Mouse (Mus musculus): ENCODE measurements around the gene Dnah2. TPM values are rescaled to one million over a fixed set of nuclear protein-coding genes. Genes with fewer than 3 reads are reported as not detected.
"Not testable (repeated sequence)": the region's sequence is repeated elsewhere in the genome, so short reads cannot be mapped to it uniquely, and the experiment has no call there.

The Dnah2 gene
- total RNA-seq, 2 experiments from 2014 or later: 3.5 to 8.0 TPM

- no peak for DNase-seq (ENCODE audit: extremely low spot score in 1 of 2, low spot score in 1 of 2)
Observed at GRCm38 (mm10) chr11:69565131-69565530, 16.2 kb upstream of the Dnah2 start.

- no peak for DNase-seq (ENCODE audit: extremely low spot score in 1 of 2, low spot score in 1 of 2)
Observed at GRCm38 (mm10) chr11:69564391-69564790, 15.5 kb upstream of the Dnah2 start.

GRCm38 (mm10) chr11:69563373-69563772 is 14.5 kb upstream of the Dnah2 start:
- DNase-seq (ENCODE audit: extremely low spot score in 1 of 2, low spot score in 1 of 2): no peak

- no peak for DNase-seq (ENCODE audit: extremely low spot score in 1 of 2, low spot score in 1 of 2)
Observed at GRCm38 (mm10) chr11:69560896-69561854, 12.3 kb upstream of the Dnah2 start.

GRCm38 (mm10) chr11:69559851-69560765 is 11.2 kb upstream of the Dnah2 start, which contains the start of gene Efnb3:
Gene Efnb3 (minus strand): TSS chr11:69560205.
- DNase-seq (ENCODE audit: extremely low spot score in 1 of 2, low spot score in 1 of 2): peak in 1 of 2 experiments; percentile 39

GRCm38 (mm10) chr11:69559183-69559582 is 10.3 kb upstream of the Dnah2 start:
- DNase-seq (ENCODE audit: extremely low spot score in 1 of 2, low spot score in 1 of 2): no peak

- DNase-seq (ENCODE audit: extremely low spot score in 1 of 2, low spot score in 1 of 2): no peak
Observed at GRCm38 (mm10) chr11:69558756-69559155, 9.8 kb upstream of the Dnah2 start.

- peak in 1 of 2 experiments; percentile 51 for DNase-seq (ENCODE audit: extremely low spot score in 1 of 2, low spot score in 1 of 2)
Observed at GRCm38 (mm10) chr11:69557381-69557958, 8.6 kb upstream of the Dnah2 start.

GRCm38 (mm10) chr11:69554539-69555140 is 5.7 kb upstream of the Dnah2 start:
- no peak for DNase-seq (ENCODE audit: extremely low spot score in 1 of 2, low spot score in 1 of 2)

GRCm38 (mm10) chr11:69553341-69553721 is 4.4 kb upstream of the Dnah2 start:
- no peak for DNase-seq (ENCODE audit: extremely low spot score in 1 of 2, low spot score in 1 of 2)

- peak; percentile 47 to 65 for DNase-seq (ENCODE audit: extremely low spot score in 1 of 2, low spot score in 1 of 2)
Observed at GRCm38 (mm10) chr11:69552622-69553340, 3.9 kb upstream of the Dnah2 start.

- no peak for DNase-seq (ENCODE audit: extremely low spot score in 1 of 2, low spot score in 1 of 2)
Observed at GRCm38 (mm10) chr11:69551310-69551709, 2.4 kb upstream of the Dnah2 start.

- peak in 1 of 2 experiments; percentile 57 for DNase-seq (ENCODE audit: extremely low spot score in 1 of 2, low spot score in 1 of 2)
Observed at GRCm38 (mm10) chr11:69547071-69547470, 1.8 kb downstream of the Dnah2 start.

- peak; percentile 72 to 81 for DNase-seq (ENCODE audit: extremely low spot score in 1 of 2, low spot score in 1 of 2)
Observed at GRCm38 (mm10) chr11:69546423-69547053, 2.4 kb downstream of the Dnah2 start.

- no peak for DNase-seq (ENCODE audit: extremely low spot score in 1 of 2, low spot score in 1 of 2)
Observed at GRCm38 (mm10) chr11:69545957-69546356, 3.0 kb downstream of the Dnah2 start.

- no peak for DNase-seq (ENCODE audit: extremely low spot score in 1 of 2, low spot score in 1 of 2)
Observed at GRCm38 (mm10) chr11:69543598-69543997, 5.3 kb downstream of the Dnah2 start.

GRCm38 (mm10) chr11:69541741-69542140 is 7.2 kb downstream of the Dnah2 start:
- DNase-seq (ENCODE audit: extremely low spot score in 1 of 2, low spot score in 1 of 2): not testable (repeated sequence)

- DNase-seq (ENCODE audit: extremely low spot score in 1 of 2, low spot score in 1 of 2): no peak
Observed at GRCm38 (mm10) chr11:69540700-69541099, 8.2 kb downstream of the Dnah2 start.

GRCm38 (mm10) chr11:69534990-69535389 is 13.9 kb downstream of the Dnah2 start:
- no peak for DNase-seq (ENCODE audit: extremely low spot score in 1 of 2, low spot score in 1 of 2)
